Mouse (Mus musculus): Measurements from ENCODE around the gene Myh4.

The Myh4 gene

GRCm38 (mm10) chr11:67237481-67238079, at the start of gene Myh4:
TSS of gene Myh4 (plus strand) at chr11:67238029.
- no peak for DNase-seq

- peak; percentile 9 for DNase-seq
Measured at GRCm38 (mm10) chr11:67190316-67190715, 47.5 kb upstream of the Myh4 start.

- no peak for DNase-seq
Measured at GRCm38 (mm10) chr11:67190814-67191213, 47.0 kb upstream of the Myh4 start.

GRCm38 (mm10) chr11:67191496-67191895, 46.3 kb upstream of the Myh4 start:
- no peak for DNase-seq

GRCm38 (mm10) chr11:67199321-67199720, 38.5 kb upstream of the Myh4 start:
- DNase-seq = no peak

- no peak for DNase-seq
Measured at GRCm38 (mm10) chr11:67199752-67200151, 38.1 kb upstream of the Myh4 start, which contains the start of gene Myh1. TSS of gene Myh1 (plus strand) at chr11:67200052.

GRCm38 (mm10) chr11:67204766-67205165, 33.1 kb upstream of the Myh4 start:
- DNase-seq = peak; percentile 29

- peak; percentile 60 for DNase-seq
Measured at GRCm38 (mm10) chr11:67221803-67222202, 16.0 kb upstream of the Myh4 start.

GRCm38 (mm10) chr11:67224466-67224865, 13.4 kb upstream of the Myh4 start:
- DNase-seq = no peak

GRCm38 (mm10) chr11:67228731-67229130, 9.1 kb upstream of the Myh4 start:
- DNase-seq = peak; percentile 26

GRCm38 (mm10) chr11:67229166-67229565, 8.7 kb upstream of the Myh4 start:
- peak; percentile 61 for DNase-seq

GRCm38 (mm10) chr11:67229946-67230345, 7.9 kb upstream of the Myh4 start:
- no peak for DNase-seq

- DNase-seq = peak; percentile 40
Measured at GRCm38 (mm10) chr11:67235639-67236358, 2.0 kb upstream of the Myh4 start.

- DNase-seq = no peak
Measured at GRCm38 (mm10) chr11:67236799-67237198, 1.0 kb upstream of the Myh4 start.

- no peak for DNase-seq
Measured at GRCm38 (mm10) chr11:67241051-67241450, 3.2 kb downstream of the Myh4 start.

GRCm38 (mm10) chr11:67253691-67254090, 15.9 kb downstream of the Myh4 start:
- peak; percentile 15 for DNase-seq

- DNase-seq = no peak
Measured at GRCm38 (mm10) chr11:67257048-67257447, 19.2 kb downstream of the Myh4 start.

GRCm38 (mm10) chr11:67260956-67261355, 23.1 kb downstream of the Myh4 start:
- no peak for DNase-seq

GRCm38 (mm10) chr11:67276601-67277174, 38.9 kb downstream of the Myh4 start, which contains the start of gene Myh8:
TSS of gene Myh8 (plus strand) at chr11:67277124.
- no peak for DNase-seq

- peak; percentile 17 for DNase-seq
Measured at GRCm38 (mm10) chr11:67293440-67293839, 55.6 kb downstream of the Myh4 start.

Data from right cerebral cortex, adult 18-20 months (tissue).